Mouse (Mus musculus) heart, postnatal 0 days (tissue): ENCODE measurements around the gene Wnk2.
A peak's percentile ranks its signal among the peaks of the same experiment; 100 is the strongest.

ENCODE experiments used
- CTCF ChIP-seq: IDR thresholded peaks from 2 replicates; pipeline ENCODE4 v1.5.1; 2016; ENCODE audit warnings: antibody characterized with exemption, control low read depth, low read depth
- EP300 ChIP-seq: IDR thresholded peaks from 2 replicates; pipeline ENCODE4 v1.6.1; 2016; ENCODE audit warnings: antibody characterized with exemption, low read depth

DNA sequence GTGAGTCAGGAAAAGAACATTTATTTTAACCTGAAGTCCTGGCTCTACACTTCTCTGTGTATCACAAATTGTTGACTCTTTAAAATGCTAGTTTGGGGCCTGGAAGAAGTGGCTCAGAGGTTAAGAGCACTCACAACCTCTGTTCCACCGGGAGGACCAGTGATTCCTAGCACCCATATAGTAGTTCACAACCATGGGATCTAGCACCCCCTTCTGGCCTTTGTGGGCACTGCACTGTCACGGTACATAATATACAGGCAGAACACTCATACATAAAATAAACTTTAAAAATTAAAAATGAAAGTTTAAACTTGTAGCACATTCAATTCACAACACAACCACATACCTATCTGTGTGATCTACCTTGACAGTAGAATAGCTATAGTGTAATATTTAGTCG lies 126.1 kb downstream of the Wnk2 start:
- TF ChIP-seq CTCF (peak; percentile 38), EP300 (no peak)
